Mouse (Mus musculus) frontal cortex, postnatal 36 days (tissue): ENCODE data around the gene Fars2.
A peak's percentile ranks its signal among the peaks of the same experiment; 100 is the strongest.

ENCODE experiments used
- DNase-seq, 2 experiments: peaks; one replicate each; pipeline ENCODE4 v3.0.0; 2022; ENCODE audit warnings: low spot score in 2 of 2

Fars2 gene

GRCm38 (mm10) chr13:36506315-36506714 lies 389.1 kb downstream of the Fars2 start:
- DNase-seq, result peak; percentile 64 to 66

- no peak for DNase-seq
Observed at GRCm38 (mm10) chr13:36510161-36510560, 392.9 kb downstream of the Fars2 start.

- no peak for DNase-seq
Observed at GRCm38 (mm10) chr13:36513126-36513525, 395.9 kb downstream of the Fars2 start.

DNA sequence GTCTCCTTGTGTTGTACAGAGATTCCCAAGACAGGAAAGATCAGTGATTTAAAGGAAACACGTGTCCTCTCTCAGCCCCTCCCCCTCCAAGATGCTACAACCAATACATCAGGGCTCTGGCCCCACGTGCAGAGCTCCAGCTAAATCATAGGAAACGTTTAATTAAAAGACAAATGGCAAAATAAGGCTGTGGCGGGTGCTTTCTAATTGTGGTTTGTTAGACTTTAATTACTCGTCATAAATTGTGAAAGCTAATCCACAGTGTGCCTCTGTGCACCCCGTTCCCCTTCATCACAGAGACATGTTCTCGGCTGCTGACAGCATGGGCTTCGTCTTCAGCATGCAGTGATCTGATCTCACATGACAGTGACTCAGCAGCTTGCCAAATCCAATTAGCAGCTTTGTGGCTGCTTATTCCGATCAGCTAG lies 400.9 kb downstream of the Fars2 start:
- DNase-seq, result no peak

DNA sequence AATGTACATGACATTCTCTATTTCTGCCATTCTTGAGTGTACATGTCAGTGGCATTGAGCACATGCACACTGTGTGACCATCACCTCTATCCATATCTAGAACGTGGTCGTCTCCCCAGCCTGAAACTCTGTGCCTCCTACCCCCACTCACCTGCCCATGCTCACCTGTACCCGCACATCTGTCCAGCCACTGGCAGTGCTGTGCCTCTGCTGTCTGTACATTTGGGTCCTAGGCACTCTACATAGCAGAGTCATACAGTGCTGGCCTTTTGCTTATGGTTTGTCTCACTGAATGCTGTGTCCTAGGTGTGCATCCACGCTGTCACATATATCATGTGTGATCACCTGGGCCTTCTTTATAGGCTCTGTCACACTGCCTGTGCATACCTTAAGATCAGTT lies 410.5 kb downstream of the Fars2 start:
- no peak for DNase-seq

DNA sequence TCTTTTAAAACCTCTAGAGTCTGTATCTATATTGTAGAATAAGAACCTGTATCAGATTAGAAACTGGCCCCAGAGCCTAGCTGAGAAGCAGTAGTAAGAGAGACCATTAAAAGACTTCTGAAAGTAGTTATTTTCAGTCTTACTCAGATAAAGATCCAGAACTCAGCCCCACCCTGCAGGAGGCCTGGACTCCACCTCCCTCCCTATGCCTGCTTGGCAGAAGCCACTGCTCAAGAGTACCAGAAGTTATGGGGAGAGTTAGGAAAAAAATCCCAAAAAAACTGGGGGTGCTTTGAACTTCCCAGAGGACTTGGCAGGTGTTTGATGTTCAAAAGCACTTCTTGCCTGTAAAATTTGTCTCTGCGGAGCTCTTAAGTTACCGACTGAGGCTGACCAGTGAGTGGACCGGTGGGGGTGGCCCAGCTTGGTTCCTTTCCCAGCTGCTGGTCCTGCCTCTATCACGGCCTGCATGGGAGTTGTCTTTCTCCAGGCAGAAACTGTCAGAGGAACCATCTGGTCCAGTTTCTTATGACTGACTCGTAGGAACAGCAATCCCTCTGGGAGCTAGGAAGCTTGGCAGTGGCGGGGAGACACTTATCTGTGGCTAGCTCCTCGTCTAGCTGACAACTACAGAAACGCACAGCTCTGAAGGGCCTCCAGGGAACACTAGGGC lies 411.1 kb downstream of the Fars2 start:
- peak; percentile 37 to 59 for DNase-seq

GRCm38 (mm10) chr13:36529467-36530039 lies 412.3 kb downstream of the Fars2 start:
- no peak for DNase-seq

- no peak for DNase-seq
Observed at GRCm38 (mm10) chr13:36530852-36531251, 413.6 kb downstream of the Fars2 start.

DNA sequence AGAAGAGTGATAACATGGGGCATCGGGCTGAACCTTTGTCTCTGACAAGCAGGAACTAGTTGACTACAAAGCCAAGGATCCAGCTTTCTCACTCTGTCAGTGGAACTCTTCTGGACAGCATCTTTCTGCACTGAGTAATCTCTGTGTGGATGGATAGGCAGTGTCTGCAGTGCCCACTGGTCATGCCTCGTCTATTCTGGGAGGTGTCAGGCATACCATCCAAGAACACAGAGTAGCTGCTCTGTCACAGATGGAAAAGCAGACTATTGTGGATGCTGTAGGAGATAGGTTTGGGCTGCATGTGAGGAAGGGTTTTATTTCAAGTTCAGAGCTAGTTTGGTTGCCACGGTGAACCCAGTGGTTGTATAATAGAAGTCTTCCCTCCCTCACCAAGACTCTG lies 414.7 kb downstream of the Fars2 start:
- peak; percentile 57 to 83 for DNase-seq

GRCm38 (mm10) chr13:36533071-36533470 lies 415.9 kb downstream of the Fars2 start:
- DNase-seq, result peak in 1 of 2 experiments; percentile 41

- no peak for DNase-seq
Observed at GRCm38 (mm10) chr13:36533518-36533917, 416.3 kb downstream of the Fars2 start.

- no peak for DNase-seq
Observed at GRCm38 (mm10) chr13:36533966-36534540, 416.8 kb downstream of the Fars2 start.

DNA sequence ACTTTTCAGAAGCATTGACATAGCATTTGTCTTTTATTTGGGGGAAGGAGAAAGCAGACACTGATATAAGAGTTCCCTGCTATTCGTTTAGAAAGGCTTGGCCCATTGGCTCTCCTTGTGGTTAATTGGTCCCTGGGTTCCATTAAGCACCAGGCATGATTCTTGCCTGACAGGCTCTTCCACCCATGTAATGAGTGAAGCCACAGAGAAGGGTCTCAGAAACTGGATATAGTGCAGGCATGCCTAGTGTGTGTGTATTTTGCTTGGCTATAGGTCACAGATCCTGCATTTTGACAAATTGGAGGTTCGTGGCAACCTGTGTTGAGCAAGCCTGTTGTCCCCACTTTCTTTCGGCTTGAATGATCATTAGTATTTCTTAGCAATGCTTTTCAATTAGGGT lies 420.4 kb downstream of the Fars2 start:
- DNase-seq, result no peak

GRCm38 (mm10) chr13:36538385-36538784 lies 421.2 kb downstream of the Fars2 start:
- no peak for DNase-seq

DNA sequence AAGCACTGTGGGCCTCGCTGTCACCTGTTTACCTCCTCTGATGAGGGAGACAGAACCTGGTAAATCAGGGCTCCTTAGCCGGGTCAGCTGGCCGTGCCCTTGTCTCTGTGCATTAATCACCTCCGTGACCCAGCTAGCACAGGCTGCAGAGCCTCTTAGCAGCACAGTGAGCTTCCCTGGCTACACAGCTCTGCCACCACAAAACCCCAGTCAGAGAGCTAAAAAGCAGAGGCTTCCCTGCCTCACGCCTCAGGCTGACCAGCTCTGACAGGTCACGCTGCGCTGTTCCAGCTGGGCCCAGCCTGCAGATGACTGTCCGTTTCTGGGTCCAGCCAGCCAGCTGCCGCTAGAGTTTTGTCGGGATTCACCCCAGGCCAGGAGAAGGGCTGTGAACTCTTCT lies 423.0 kb downstream of the Fars2 start:
- DNase-seq, result no peak

GRCm38 (mm10) chr13:36541287-36541780 lies 424.1 kb downstream of the Fars2 start:
- DNase-seq, result no peak

DNA sequence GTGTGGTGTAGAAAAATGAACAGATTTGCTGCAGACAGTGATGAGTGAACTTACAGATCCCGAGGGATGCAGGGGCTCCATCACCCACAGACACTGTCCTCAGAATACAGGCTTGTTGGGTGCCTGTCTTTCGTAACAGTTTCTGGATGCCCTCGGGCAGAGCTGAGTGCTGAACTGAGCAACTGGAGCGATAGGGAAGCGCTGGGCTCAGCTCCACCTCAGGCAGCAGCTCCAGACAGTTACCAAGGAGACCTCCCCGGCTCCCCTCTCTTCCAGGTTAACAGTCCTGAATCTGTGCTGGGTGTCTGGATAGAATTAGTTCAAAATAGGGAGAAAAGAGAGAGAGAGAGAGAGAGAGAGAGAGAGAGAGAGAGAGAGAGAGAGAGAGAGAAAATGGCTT lies 433.5 kb downstream of the Fars2 start:
- DNase-seq, result no peak

GRCm38 (mm10) chr13:36552522-36553246 lies 435.5 kb downstream of the Fars2 start:
- no peak for DNase-seq

DNA sequence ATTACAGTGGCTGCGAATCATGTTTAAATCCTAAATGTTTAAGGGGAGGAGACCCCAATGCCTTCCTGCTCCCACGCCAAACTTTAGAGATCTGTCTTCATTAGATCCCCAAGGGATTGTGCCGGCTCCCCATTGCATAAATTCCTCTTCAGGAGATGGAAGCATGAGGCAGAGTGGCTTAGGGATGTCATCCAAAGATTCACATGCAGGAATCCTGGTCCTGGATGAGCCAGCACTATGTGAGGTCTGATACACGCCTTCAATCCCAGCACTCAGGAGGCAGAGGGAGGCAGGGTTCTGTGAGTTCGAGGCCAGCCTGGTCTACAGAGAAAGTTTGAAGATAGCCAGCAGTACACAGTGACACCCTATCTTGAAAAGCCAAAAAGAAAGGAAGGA lies 436.0 kb downstream of the Fars2 start:
- no peak for DNase-seq

DNA sequence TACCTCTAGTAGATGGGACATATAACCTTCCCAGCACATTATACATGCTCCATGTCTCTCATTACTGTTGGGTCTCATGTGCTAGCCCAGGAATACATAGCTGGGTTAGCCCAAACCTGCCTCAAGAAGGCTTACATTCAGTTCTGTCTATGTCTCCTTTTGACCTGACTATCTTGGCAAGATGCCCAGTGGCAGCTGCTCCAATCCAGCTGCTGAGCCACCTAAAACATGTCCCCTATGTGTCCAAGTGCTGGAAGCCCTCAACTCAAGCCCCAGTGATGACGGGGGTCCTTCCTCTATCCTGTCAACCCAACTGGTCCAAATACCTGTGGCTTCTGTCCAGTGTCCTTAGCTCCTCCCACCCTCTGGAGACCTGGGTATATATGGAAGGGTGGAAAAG lies 437.5 kb downstream of the Fars2 start:
- no peak for DNase-seq

DNA sequence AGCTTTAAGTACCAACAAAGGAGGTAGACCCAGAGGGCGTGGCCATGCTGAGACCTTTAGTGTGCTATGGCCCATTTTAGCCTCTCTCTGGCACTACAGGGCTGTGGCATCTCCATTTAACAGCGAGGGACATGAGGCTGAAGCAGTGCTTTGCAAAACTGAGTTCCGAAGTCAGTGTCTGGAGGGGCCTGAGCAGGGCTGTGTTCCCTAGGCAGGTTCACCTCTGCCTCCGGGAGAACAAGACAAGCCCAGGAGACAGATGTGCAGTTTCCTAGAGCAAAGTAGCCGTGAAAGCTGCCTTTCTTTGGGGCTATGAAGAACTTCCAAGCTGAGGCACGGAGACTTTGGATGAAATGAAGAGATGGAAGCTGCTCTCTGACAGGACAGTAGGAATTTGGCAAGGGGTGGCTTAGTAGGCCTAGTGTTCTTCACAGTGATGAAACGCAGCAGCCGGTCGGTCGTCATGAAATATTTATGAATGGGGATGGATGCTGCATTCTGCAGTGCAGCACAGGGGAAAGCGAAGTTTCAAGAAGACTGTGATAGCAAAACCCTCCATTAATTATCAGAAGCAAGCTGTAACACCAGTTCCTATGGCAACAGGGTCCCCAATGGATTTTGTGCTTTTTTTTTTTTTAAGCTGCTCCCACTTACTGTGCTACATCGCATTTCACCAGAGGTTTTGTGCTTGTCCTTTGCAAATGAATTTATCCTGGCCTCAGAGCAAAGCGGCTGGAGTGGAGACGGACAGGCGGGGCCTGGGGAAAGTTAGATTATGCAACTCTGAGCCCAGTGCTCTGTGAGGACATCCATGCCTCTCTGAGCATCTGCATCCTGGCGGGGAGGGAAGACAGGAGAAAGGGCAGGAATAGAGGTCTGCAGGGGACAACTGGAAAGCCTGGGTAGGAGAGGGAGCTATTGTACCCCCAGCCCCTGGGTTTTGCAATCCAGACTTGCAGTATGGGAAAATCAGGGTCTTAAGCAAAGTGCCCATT lies 445.5 kb downstream of the Fars2 start:
- DNase-seq, result no peak
